Mouse (Mus musculus) midbrain, embryonic 11.5 days (tissue): ENCODE measurements around the gene Ccna2. TPM values are rescaled to one million over a fixed set of nuclear protein-coding genes. Genes with fewer than 3 reads are reported as not detected.

Source experiments
- ATAC-seq: fragments of 200-750 bp; cut with Nextera tagmentation; 2 replicates; pipeline ENCODE4 v1.8.0; 2017; ENCODE audit warnings: moderate TSS enrichment, moderate library complexity; ENCODE audit not compliant: low FRiP score
- DNase-seq: peaks from one replicate; pipeline ENCODE4 v3.0.0; 2015; ENCODE audit warnings: low spot score; ENCODE audit errors: missing footprints
- H3K27ac ChIP-seq: fragments of 300-500 bp; sonication (generic); 2 replicates; pipeline ENCODE4 v1.5.1; 2014; ENCODE audit warnings: low read depth, low read length
- H3K27me3 ChIP-seq: fragments of 300-500 bp; sonication (generic); 2 replicates; pipeline ENCODE4 v1.6.1; 2014; ENCODE audit warnings: mild to moderate bottlenecking, low read length, moderate library complexity, mixed read lengths; ENCODE audit not compliant: control insufficient read depth, insufficient read depth
- H3K36me3 ChIP-seq: fragments of 300-500 bp; sonication (generic); 2 replicates; pipeline ENCODE4 v1.6.1; 2014; ENCODE audit warnings: mild to moderate bottlenecking, low read length, moderate library complexity, mixed read lengths; ENCODE audit not compliant: control insufficient read depth, insufficient read depth
- H3K4me1 ChIP-seq: fragments of 300-500 bp; sonication (generic); 2 replicates; pipeline ENCODE4 v1.6.1; 2014; ENCODE audit warnings: low read length; ENCODE audit not compliant: control insufficient read depth, insufficient read depth
- H3K4me2 ChIP-seq: fragments of 300-500 bp; sonication (generic); 2 replicates; pipeline ENCODE4 v1.6.1; 2014; ENCODE audit warnings: mild to moderate bottlenecking, moderate library complexity
- H3K4me3 ChIP-seq: fragments of 300-500 bp; sonication (generic); 2 replicates; pipeline ENCODE4 v1.5.1; 2014; ENCODE audit warnings: low read depth, low read length
- H3K9ac ChIP-seq: fragments of 300-500 bp; sonication (generic); 2 replicates; pipeline ENCODE4 v1.6.1; 2014; ENCODE audit warnings: low read length
- H3K9me3 ChIP-seq: fragments of 300-500 bp; sonication (generic); 2 replicates; pipeline ENCODE4 v1.6.1; 2016; ENCODE audit warnings: low read length; ENCODE audit not compliant: control insufficient read depth
- WGBS: fragments of 180-500 bp; shearing (Covaris S2); extraction: QIAGEN DNeasy Blood & Tissue Kit; methylation state at CpG from one replicate; pipeline ENCODE4 v1.1.7; 2014; 5-methylcytosine and 5-hydroxymethylcytosine counted together
- polyA plus RNA-seq: library from polyadenylated mRNA; unstranded; fragments of >200 nt; fragmentation: Nextera tagmentation; extraction: Ambion mirVana; gene quantifications from 2 replicates; pipeline ENCODE4 v1.2.1, GENCODE M21; 2014

Ccna2 gene
- polyA plus RNA-seq, 1 experiment from 2014 or later = 311 TPM

- Histone ChIP-seq H3K4me3 (no peak overlapping the region), H3K4me1 (no peaks in the 10 kb centered on the region), H3K4me2 (no peak overlapping the region), H3K36me3 (no peaks in the 10 kb centered on the region), H3K27ac (no peak overlapping the region), H3K9me3 (no peaks in the 10 kb centered on the region), H3K27me3 (no peaks in the 10 kb centered on the region), H3K9ac (no peak overlapping the region)
- ATAC-seq = no peak
- 92% methylated on average over 2 of the region's 2 CpGs for WGBS
- no peak for DNase-seq
Observed at GRCm38 (mm10) chr3:36541399-36541798, 30.6 kb downstream of the Ccna2 start.

- no peak overlapping the region for H3K9ac ChIP-seq
- H3K27me3 ChIP-seq = no peaks in the 10 kb centered on the region
- H3K4me3 ChIP-seq = no peak overlapping the region
- ATAC-seq (no peak), DNase-seq (no peak)
- H3K27ac ChIP-seq = no peak overlapping the region
- no peaks in the 10 kb centered on the region for H3K36me3 ChIP-seq
- H3K4me1 ChIP-seq = no peaks in the 10 kb centered on the region
- no peak overlapping the region for H3K4me2 ChIP-seq
- WGBS = 83% methylated on average over 2 of the region's 2 CpGs
- no peaks in the 10 kb centered on the region for H3K9me3 ChIP-seq
Observed at GRCm38 (mm10) chr3:36540756-36541155, 31.2 kb downstream of the Ccna2 start.

- DNase-seq (no peak), ATAC-seq (no peak)
- Histone ChIP-seq H3K27ac (no peak overlapping the region), H3K9me3 (no peaks in the 10 kb centered on the region), H3K36me3 (no peaks in the 10 kb centered on the region), H3K4me1 (no peaks in the 10 kb centered on the region), H3K4me2 (no peak overlapping the region), H3K27me3 (no peaks in the 10 kb centered on the region), H3K9ac (no peak overlapping the region), H3K4me3 (no peak overlapping the region)
- WGBS = 93% methylated on average over 4 of the region's 4 CpGs
Observed at GRCm38 (mm10) chr3:36537701-36538470, 34.1 kb downstream of the Ccna2 start.

GRCm38 (mm10) chr3:36536041-36536440, 35.9 kb downstream of the Ccna2 start:
- no peak overlapping the region for H3K4me2 ChIP-seq
- no peaks in the 10 kb centered on the region for H3K27me3 ChIP-seq
- no peaks in the 10 kb centered on the region for H3K4me1 ChIP-seq
- no peak overlapping the region for H3K27ac ChIP-seq
- WGBS = 94% methylated on average over 12 of the region's 12 CpGs
- H3K36me3 ChIP-seq = no peaks in the 10 kb centered on the region
- no peak overlapping the region for H3K4me3 ChIP-seq
- no peak for ATAC-seq
- DNase-seq = no peak
- no peak overlapping the region for H3K9ac ChIP-seq
- H3K9me3 ChIP-seq = no peaks in the 10 kb centered on the region

GRCm38 (mm10) chr3:36533201-36533672, 38.7 kb downstream of the Ccna2 start:
- Histone ChIP-seq H3K9ac (no peak overlapping the region), H3K36me3 (no peaks in the 10 kb centered on the region), H3K4me2 (no peak overlapping the region), H3K27ac (no peak overlapping the region), H3K4me1 (no peaks in the 10 kb centered on the region), H3K27me3 (no peaks in the 10 kb centered on the region), H3K9me3 (no peaks in the 10 kb centered on the region), H3K4me3 (no peak overlapping the region)
- DNase-seq (no peak), ATAC-seq (no peak)
- WGBS = 0% methylated on average over 1 of the region's 1 CpGs

- Histone ChIP-seq H3K4me3 (no peak overlapping the region), H3K9ac (no peak overlapping the region), H3K4me2 (no peak overlapping the region), H3K27ac (no peak overlapping the region), H3K36me3 (no peaks in the 10 kb centered on the region), H3K27me3 (no peaks in the 10 kb centered on the region), H3K4me1 (no peaks in the 10 kb centered on the region), H3K9me3 (no peaks in the 10 kb centered on the region)
- DNase-seq (no peak), ATAC-seq (no peak)
- WGBS = 38% methylated on average over 7 of the region's 7 CpGs
Observed at GRCm38 (mm10) chr3:36532738-36533137, 39.2 kb downstream of the Ccna2 start.

GRCm38 (mm10) chr3:36531979-36532542, 39.9 kb downstream of the Ccna2 start:
- no peak overlapping the region for H3K9ac ChIP-seq
- H3K4me2 ChIP-seq = peak overlapping the region; percentile 8; the same call in 1 of the 2 replicates
- H3K4me3 ChIP-seq = no peak overlapping the region
- 24% methylated on average over 18 of the region's 18 CpGs for WGBS
- no peak for ATAC-seq
- H3K4me1 ChIP-seq = no peaks in the 10 kb centered on the region
- H3K27ac ChIP-seq = no peak overlapping the region
- no peaks in the 10 kb centered on the region for H3K36me3 ChIP-seq
- no peaks in the 10 kb centered on the region for H3K27me3 ChIP-seq
- no peaks in the 10 kb centered on the region for H3K9me3 ChIP-seq
- DNase-seq = peak; percentile 85

GRCm38 (mm10) chr3:36531242-36531641, 40.7 kb downstream of the Ccna2 start:
- WGBS = 59% methylated on average over 2 of the region's 2 CpGs
- ATAC-seq (no peak), DNase-seq (no peak)
- H3K27me3 ChIP-seq = no peaks in the 10 kb centered on the region
- H3K4me3 ChIP-seq = no peak overlapping the region
- no peaks in the 10 kb centered on the region for H3K9me3 ChIP-seq
- H3K9ac ChIP-seq = no peak overlapping the region
- no peak overlapping the region for H3K27ac ChIP-seq
- H3K36me3 ChIP-seq = no peaks in the 10 kb centered on the region
- H3K4me2 ChIP-seq = no peak overlapping the region
- H3K4me1 ChIP-seq = no peaks in the 10 kb centered on the region

GRCm38 (mm10) chr3:36530781-36531180, 41.2 kb downstream of the Ccna2 start:
- H3K36me3 ChIP-seq = no peaks in the 10 kb centered on the region
- no peak for DNase-seq
- H3K4me3 ChIP-seq = no peak overlapping the region
- no peaks in the 10 kb centered on the region for H3K9me3 ChIP-seq
- H3K4me2 ChIP-seq = no peak overlapping the region
- ATAC-seq = no peak
- 68% methylated on average over 5 of the region's 5 CpGs for WGBS
- H3K4me1 ChIP-seq = no peaks in the 10 kb centered on the region
- H3K27ac ChIP-seq = no peak overlapping the region
- H3K9ac ChIP-seq = no peak overlapping the region
- H3K27me3 ChIP-seq = no peaks in the 10 kb centered on the region
